Mouse (Mus musculus) liver, embryonic 13.5 days (tissue): ENCODE results near the gene Gm10639. TPM values are rescaled to one million over a fixed set of nuclear protein-coding genes. Genes with fewer than 3 reads are reported as not detected.
"Not testable (repeated sequence)": the region's sequence is repeated elsewhere in the genome, so short reads cannot be mapped to it uniquely, and the experiment has no call there.

ENCODE experiments used
- ATAC-seq: fragments of 200-750 bp; cut with Nextera tagmentation; 2 replicates; pipeline ENCODE4 v1.8.0; 2017; ENCODE audit warnings: low read depth, mild to moderate bottlenecking, moderate number of reproducible peaks, moderate library complexity
- DNase-seq: peaks from one replicate; pipeline ENCODE4 v3.0.0; 2022
- H3K27ac ChIP-seq: fragments of 300-500 bp; sonication (generic); 2 replicates; pipeline ENCODE4 v1.5.1; 2015; ENCODE audit warnings: moderate library complexity, mild to moderate bottlenecking, inconsistent platforms
- H3K27me3 ChIP-seq: fragments of 300-500 bp; sonication (generic); 2 replicates; pipeline ENCODE4 v1.6.1; 2015; ENCODE audit warnings: mild to moderate bottlenecking, inconsistent platforms
- H3K36me3 ChIP-seq: fragments of 300-500 bp; sonication (generic); 2 replicates; pipeline ENCODE4 v1.6.1; 2015; ENCODE audit warnings: mild to moderate bottlenecking, inconsistent platforms
- H3K4me1 ChIP-seq: fragments of 300-500 bp; sonication (generic); replicated peaks from 2 replicates; pipeline ENCODE4 v1.6.1; 2015; ENCODE audit warnings: inconsistent platforms
- H3K4me2 ChIP-seq: fragments of 300-500 bp; sonication (generic); 2 replicates; pipeline ENCODE4 v1.6.1; 2015; ENCODE audit warnings: inconsistent platforms, mild to moderate bottlenecking, moderate library complexity
- H3K4me3 ChIP-seq: fragments of 300-500 bp; sonication (generic); replicated peaks from 2 replicates; pipeline ENCODE4 v1.5.1; 2015; ENCODE audit warnings: mild to moderate bottlenecking, inconsistent platforms
- H3K9ac ChIP-seq: fragments of 300-500 bp; sonication (generic); 2 replicates; pipeline ENCODE4 v1.6.1; 2015; ENCODE audit warnings: mild to moderate bottlenecking, inconsistent platforms
- H3K9me3 ChIP-seq: fragments of 300-500 bp; sonication (generic); replicated peaks from 2 replicates; pipeline ENCODE4 v1.6.1; 2016; ENCODE audit warnings: inconsistent platforms
- WGBS: fragments of 180-500 bp; shearing (Covaris S2); methylation state at CpG from one replicate; pipeline ENCODE4 v1.1.7; 2015; ENCODE audit not compliant: insufficient replicate concordance; 5-methylcytosine and 5-hydroxymethylcytosine counted together
- polyA plus RNA-seq: library from polyadenylated mRNA; unstranded; fragments of >200 nt; fragmentation: Nextera tagmentation; extraction: Ambion mirVana; gene quantifications from 2 replicates; pipeline ENCODE4 v1.2.1, GENCODE M21; 2015

Gm10639 gene
- polyA plus RNA-seq = not detected in 2 replicates

DNA sequence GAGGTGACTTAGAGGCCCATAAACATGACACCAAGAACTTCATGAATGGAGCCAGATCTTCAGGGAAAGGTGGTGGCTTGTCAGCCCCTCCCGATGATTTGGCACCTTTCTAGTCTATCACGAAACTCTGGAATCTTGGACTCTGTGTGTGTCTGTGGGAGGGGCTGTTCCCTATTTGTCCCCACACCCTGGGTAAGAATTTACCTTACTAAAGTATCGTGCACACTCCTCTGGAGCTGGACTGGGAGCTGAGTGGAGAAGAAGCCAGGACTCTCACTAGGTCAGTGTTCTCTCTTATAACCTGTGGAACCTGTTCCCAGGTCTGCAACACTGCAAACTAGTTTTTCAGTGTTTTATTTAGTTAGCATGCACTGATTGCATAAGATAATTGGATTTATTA, at the start of gene Gm10639:
Gm10639 (plus strand) TSS at position 201 of the 400 bp plus-strand sequence.
- H3K9ac ChIP-seq, ATAC-seq, H3K4me2 ChIP-seq, DNase-seq, H3K27ac ChIP-seq, H3K4me3 ChIP-seq, H3K4me1 ChIP-seq, H3K27me3 ChIP-seq, H3K9me3 ChIP-seq, H3K36me3 ChIP-seq: not testable (repeated sequence)
- 67% methylated on average over 3 of the region's 3 CpGs for WGBS

DNA sequence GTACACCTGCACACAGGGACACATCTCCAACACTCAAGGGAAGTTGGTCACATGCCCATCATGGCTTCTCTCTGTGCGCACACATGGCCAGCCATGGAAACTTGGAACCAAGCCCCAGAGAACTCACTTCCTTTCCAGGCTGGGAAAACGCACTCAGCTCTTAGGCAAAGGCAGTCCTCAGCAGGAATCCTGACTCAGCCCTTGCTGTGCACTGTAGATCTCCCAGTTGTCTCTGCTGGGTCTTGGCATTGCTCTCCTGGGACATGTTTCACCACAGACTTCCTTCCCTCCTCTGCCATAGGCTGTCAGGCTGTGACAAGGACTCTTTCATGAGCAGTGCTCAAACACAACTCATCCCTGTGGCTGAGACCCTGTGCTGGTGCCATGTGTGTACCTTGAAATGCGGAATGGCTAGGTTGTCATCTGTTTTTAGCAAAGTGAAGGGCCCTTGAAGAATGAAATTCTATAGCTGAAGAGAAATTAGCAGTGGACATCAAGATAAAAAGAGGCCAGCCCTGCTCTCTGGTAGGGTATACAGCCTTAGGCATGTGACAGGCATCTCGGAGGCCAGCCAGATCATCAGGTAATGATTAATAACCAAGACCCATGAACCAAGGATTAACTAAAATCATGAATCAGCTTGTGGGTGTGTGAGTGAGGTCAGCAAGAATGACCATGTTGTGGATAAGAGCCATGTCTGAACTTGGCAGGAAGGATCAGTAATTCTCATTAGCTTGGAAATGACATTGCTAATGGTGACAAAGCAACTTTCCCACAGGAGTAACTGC, 33.8 kb upstream of the Gm10639 start:
- not testable (repeated sequence) for H3K4me3 ChIP-seq, H3K4me2 ChIP-seq, ATAC-seq, H3K9ac ChIP-seq, H3K36me3 ChIP-seq, H3K4me1 ChIP-seq, H3K9me3 ChIP-seq, H3K27me3 ChIP-seq, H3K27ac ChIP-seq, DNase-seq
- 52% methylated on average over 4 of the region's 4 CpGs for WGBS

DNA sequence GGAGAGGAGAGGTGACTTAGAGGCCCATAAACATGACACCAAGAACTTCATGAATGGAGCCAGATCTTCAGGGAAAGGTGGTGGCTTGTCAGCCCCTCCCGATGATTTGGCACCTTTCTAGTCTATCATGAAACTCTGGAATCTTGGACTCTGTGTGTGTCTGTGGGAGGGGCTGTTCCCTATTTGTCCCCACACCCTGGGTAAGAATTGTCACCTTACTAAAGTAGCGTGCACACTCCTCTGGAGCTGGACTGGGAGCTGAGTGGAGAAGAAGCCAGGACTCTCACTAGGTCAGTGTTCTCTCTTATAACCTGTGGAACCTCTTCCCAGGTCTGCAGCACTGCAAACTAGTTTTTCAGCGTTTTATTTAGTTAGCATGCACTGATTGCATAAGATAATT, 32.8 kb upstream of the Gm10639 start, which contains the start of gene Gm3776:
Gm3776 (plus strand) TSS at position 216 of the 400 bp plus-strand sequence.
- H3K27me3 ChIP-seq, H3K9me3 ChIP-seq, H3K36me3 ChIP-seq, H3K4me1 ChIP-seq, H3K4me3 ChIP-seq, H3K27ac ChIP-seq, ATAC-seq, DNase-seq, H3K9ac ChIP-seq, H3K4me2 ChIP-seq: not testable (repeated sequence)
- WGBS = 44% methylated on average over 2 of the region's 3 CpGs

DNA sequence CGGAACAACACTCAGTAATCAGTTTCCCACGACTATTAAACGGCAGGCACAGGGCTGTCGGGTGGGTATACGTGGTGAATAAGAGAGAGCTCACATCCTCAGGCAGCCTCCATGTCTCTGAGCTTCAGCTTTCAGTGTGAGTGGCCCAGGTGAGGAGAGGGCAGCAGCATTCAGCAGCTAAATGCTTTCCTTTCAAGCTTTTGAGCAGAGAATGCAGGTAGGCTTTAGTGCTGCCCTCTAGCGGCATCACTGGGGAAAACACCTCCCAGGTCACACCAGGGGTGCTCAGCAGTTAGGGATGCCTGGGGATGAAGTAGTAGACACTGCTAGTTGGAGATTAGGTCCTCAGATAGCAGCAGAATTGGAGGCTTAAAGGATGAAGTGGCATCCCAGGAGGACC, 30.0 kb upstream of the Gm10639 start:
- H3K27me3 ChIP-seq, H3K9me3 ChIP-seq, H3K36me3 ChIP-seq, H3K4me1 ChIP-seq, H3K4me3 ChIP-seq, H3K4me2 ChIP-seq, H3K9ac ChIP-seq, H3K27ac ChIP-seq: not testable (repeated sequence)
- 0 out of 2 replicates have a peak, but pooled peaks have one; percentile 48 for ATAC-seq
- 0% methylated on average over 1 of the region's 6 CpGs for WGBS
- peak; percentile 29 for DNase-seq

DNA sequence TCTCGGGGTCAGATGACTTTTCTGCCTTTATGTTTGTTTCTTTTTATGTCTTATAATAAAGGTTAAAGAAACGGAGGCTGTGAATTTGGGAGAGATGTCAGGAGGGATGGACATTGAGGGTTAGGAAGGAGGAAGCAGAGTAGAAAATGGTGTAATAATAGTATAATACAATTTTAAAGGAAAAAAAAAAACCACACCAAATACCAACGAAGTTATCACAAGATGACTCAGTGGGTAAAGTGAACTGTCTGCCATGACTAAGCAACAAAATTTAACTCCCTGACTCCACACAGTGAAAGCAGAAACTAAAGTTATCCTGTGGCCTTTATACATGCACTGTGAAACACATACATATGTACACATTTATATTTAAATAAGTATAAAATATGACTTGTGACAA, 18.8 kb upstream of the Gm10639 start:
- not testable (repeated sequence) for H3K9ac ChIP-seq, DNase-seq, ATAC-seq, H3K27ac ChIP-seq, H3K4me1 ChIP-seq, H3K4me2 ChIP-seq, H3K9me3 ChIP-seq, H3K36me3 ChIP-seq, H3K4me3 ChIP-seq, H3K27me3 ChIP-seq
- WGBS = 49% methylated on average over 3 of the region's 3 CpGs

DNA sequence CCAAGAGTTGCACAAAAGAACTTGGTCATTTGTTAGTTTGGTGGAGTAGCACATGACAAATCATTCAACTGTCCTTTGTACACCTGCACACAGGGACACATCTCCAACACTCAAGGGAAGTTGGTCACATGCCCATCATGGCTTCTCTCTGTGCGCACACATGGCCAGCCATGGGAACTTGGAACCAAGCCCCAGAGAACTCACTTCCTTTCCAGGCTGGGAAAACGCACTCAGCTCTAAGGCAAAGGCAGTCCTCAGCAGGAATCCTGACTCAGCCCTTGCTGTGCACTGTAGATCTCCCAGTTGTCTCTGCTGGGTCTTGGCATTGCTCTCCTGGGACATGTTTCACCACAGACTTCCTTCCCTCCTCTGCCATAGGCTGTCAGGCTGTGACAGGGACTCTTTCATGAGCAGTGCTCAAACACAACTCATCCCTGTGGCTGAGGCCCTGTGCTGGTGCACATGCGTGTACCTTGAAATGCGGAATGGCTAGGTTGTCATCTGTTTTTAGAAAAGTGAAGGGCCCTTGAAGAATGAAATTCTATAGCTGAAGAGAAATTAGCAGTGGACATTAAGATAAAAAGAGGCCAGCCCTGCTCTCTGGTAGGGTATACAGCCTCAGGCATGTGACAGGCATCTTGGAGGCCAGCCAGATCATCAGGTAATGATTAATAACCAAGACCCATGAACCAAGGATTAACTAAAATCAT, 7.6 kb upstream of the Gm10639 start:
- 68% methylated on average over 4 of the region's 4 CpGs for WGBS
- H3K27me3 ChIP-seq, H3K36me3 ChIP-seq, H3K4me2 ChIP-seq, H3K4me3 ChIP-seq, H3K9me3 ChIP-seq, ATAC-seq, H3K4me1 ChIP-seq, DNase-seq, H3K27ac ChIP-seq, H3K9ac ChIP-seq: not testable (repeated sequence)

DNA sequence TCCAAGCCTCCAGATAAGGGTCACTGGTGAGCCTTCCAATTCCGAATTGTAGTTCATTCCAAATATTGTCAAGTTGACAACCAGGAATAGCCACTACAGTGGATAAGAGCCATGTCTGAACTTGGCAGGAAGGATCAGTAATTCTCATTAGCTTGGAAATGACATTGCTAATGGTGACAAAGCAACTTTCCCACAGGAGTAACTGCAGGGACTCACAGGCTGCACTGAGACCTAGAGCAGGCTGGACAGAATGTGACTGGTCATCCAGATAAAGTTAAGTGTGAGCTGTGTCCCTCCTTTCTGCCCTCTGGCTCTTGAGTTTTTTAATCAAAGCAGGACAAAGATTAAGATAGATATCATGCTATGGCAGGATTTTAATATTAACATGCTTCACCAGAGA, 660 bp upstream of the Gm10639 start:
- not testable (repeated sequence) for H3K4me2 ChIP-seq, H3K4me3 ChIP-seq, H3K27me3 ChIP-seq, H3K9me3 ChIP-seq, H3K4me1 ChIP-seq, DNase-seq, H3K9ac ChIP-seq, H3K36me3 ChIP-seq, H3K27ac ChIP-seq, ATAC-seq
- WGBS = 43% methylated on average over 1 of the region's 1 CpGs

DNA sequence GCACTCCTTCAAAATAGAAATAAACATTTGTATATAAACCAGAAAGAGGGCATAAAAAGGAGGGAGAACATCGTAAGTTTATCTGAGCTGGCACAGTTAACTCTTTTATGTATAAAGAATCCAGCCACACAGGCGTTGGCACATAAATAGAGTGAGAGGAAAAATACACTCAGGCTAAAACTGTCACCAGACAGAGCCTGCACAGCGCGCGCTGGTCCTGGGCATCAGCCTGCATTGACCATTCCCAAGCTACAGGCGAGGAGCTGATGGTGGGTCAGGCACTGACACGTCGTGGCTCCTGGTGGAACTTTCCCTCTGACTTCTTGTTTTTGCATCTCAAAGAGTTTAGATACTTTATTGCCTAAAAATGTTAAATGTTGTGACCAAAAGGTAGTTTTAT, 2.7 kb downstream of the Gm10639 start:
- not testable (repeated sequence) for H3K4me3 ChIP-seq, H3K27ac ChIP-seq, ATAC-seq, H3K4me2 ChIP-seq, H3K4me1 ChIP-seq, H3K36me3 ChIP-seq, H3K9ac ChIP-seq, H3K27me3 ChIP-seq, DNase-seq, H3K9me3 ChIP-seq
- 74% methylated on average over 8 of the region's 8 CpGs for WGBS

DNA sequence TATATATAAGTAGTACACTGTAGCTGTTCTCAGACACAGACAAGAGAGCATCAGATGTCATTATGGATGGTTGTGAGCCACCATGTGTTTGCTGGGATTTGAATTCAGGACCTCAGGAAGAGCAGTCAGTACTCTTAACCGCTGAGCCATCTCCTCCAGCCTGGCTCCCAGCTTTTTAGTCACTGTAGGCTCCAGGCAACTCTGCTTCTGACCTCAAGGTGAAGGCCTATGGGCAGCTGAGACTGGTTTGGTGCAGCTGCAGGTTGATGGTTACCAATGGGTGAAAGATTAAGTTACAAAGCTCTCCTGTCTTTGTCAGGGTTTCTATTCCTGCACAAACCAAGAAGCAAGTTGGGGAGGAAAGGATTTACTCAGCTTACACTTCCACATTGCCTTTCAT, 4.0 kb downstream of the Gm10639 start:
- H3K27ac ChIP-seq, ATAC-seq, DNase-seq, H3K27me3 ChIP-seq, H3K4me1 ChIP-seq, H3K4me3 ChIP-seq, H3K9me3 ChIP-seq, H3K36me3 ChIP-seq, H3K4me2 ChIP-seq, H3K9ac ChIP-seq: not testable (repeated sequence)
- 27% methylated on average over 1 of the region's 1 CpGs for WGBS

DNA sequence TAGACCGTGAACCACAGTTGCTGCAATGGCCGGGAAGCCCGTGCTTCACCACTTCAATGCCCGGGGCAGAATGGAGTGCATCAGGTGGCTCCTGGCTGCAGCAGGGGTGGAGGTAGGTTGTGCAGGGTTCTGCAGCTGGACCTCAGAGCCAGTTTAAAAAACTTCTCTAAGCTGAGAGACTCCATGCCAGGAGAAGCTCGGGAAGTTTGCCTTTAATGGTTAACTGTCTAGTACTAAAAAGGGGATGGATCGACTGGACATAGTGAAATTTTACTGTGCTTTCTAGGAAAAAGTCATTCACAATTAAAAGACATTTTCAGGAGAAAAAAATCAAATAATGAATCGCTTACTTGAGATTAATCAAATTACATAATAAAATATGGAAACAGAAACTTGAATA, 5.1 kb downstream of the Gm10639 start:
- H3K36me3 ChIP-seq, ATAC-seq, H3K4me3 ChIP-seq, H3K4me2 ChIP-seq, H3K27ac ChIP-seq, H3K9me3 ChIP-seq, H3K9ac ChIP-seq, DNase-seq, H3K27me3 ChIP-seq, H3K4me1 ChIP-seq: not testable (repeated sequence)
- WGBS = 63% methylated on average over 7 of the region's 7 CpGs

DNA sequence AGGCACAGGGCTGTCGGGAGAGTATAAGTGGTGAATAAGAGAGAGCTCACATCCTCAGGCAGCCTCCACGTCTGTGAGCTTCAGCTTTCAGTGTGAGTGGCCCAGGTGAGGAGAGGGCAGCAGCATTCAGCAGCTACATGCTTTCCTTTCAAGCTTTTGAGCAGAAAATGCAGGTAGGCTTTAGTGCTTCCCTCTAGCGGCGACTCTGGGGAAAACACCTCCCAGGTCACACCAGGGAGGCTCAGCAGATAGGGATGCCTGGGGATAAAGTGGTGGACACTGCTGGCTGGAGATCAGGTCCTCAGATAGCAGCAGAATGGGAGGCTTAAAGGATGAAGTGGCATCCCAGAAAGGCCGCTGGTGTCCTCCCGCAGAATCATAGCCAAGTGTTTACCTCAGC, 6.4 kb downstream of the Gm10639 start:
- not testable (repeated sequence) for H3K4me3 ChIP-seq, H3K27me3 ChIP-seq, H3K27ac ChIP-seq, H3K9ac ChIP-seq, H3K4me1 ChIP-seq, H3K36me3 ChIP-seq, H3K9me3 ChIP-seq, H3K4me2 ChIP-seq, ATAC-seq
- WGBS = 9% methylated on average over 6 of the region's 6 CpGs
- peak; percentile 34 for DNase-seq

DNA sequence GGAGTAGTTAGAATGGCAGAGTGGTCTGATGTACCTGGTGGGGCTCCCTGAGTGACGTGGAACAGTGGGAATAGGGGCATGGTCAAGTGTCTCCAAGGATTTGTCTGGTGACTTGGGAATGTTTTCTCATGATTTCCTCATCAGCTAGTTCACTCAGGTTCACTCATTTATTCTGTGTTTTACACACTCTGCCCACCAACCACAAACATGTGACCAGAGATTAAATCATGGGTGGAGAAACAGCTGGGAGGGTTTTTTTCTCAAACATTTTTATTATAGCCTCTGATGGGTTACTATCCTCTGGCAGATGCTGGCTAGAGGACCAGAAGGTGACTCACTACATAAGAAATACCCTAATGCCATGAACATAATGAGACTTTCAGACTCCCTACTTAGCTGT, 8.5 kb downstream of the Gm10639 start:
- 54% methylated on average over 1 of the region's 1 CpGs for WGBS
- ATAC-seq = no peak
- H3K4me1 ChIP-seq = no peaks in the 10 kb centered on the region

More for the DNA sequence above, 8.5 kb downstream of the Gm10639 start:
- no peak overlapping the region for H3K27ac ChIP-seq
- no peak overlapping the region for H3K9ac ChIP-seq
- no peak overlapping the region for H3K4me2 ChIP-seq
- H3K9me3 ChIP-seq = no peaks in the 10 kb centered on the region
- DNase-seq = no peak
- no peaks in the 10 kb centered on the region for H3K27me3 ChIP-seq
- no peaks in the 10 kb centered on the region for H3K36me3 ChIP-seq
- no peak overlapping the region for H3K4me3 ChIP-seq
